Mouse (Mus musculus) intestine, embryonic 14.5 days (tissue): ENCODE results near the gene Plpp6. TPM values are rescaled to one million over a fixed set of nuclear protein-coding genes. Genes with fewer than 3 reads are reported as not detected.
A peak's percentile ranks its signal among the peaks of the same experiment; 100 is the strongest.

Experiments
- ATAC-seq: fragments of 200-750 bp; cut with Nextera tagmentation; replicated peaks from 2 replicates; pipeline ENCODE4 v1.8.0; 2017; ENCODE audit warnings: low read depth, moderate number of reproducible peaks, moderate TSS enrichment, moderate library complexity; ENCODE audit not compliant: low FRiP score, low TSS enrichment
- DNase-seq: peaks from one replicate; pipeline ENCODE4 v3.0.0-alpha.2; 2018; ENCODE audit warnings: low spot score
- H3K27ac ChIP-seq: fragments of 300-500 bp; sonication (generic); 2 replicates; pipeline ENCODE4 v1.5.1; 2014; ENCODE audit warnings: low read depth, mild to moderate bottlenecking, control low read depth
- H3K27me3 ChIP-seq: fragments of 300-500 bp; sonication (generic); replicated peaks from 2 replicates; pipeline ENCODE4 v1.6.1; 2014; ENCODE audit warnings: low read length, control low read depth; ENCODE audit not compliant: control insufficient read depth, insufficient read depth
- H3K36me3 ChIP-seq: fragments of 300-500 bp; sonication (generic); 2 replicates; pipeline ENCODE4 v1.6.1; 2014; ENCODE audit warnings: low read length, control low read depth; ENCODE audit not compliant: control insufficient read depth, insufficient read depth
- H3K4me1 ChIP-seq: fragments of 300-500 bp; sonication (generic); replicated peaks from 2 replicates; pipeline ENCODE4 v1.6.1; 2014; ENCODE audit warnings: low read length, control low read depth, mixed read lengths; ENCODE audit not compliant: control insufficient read depth, insufficient read depth
- H3K4me2 ChIP-seq: fragments of 300-500 bp; sonication (generic); 2 replicates; pipeline ENCODE4 v1.6.1; 2014; ENCODE audit warnings: low read length
- H3K4me3 ChIP-seq: fragments of 300-500 bp; sonication (generic); 2 replicates; pipeline ENCODE4 v1.5.1; 2014; ENCODE audit warnings: low read depth, low read length, control low read depth, mixed read lengths
- H3K9ac ChIP-seq: fragments of 300-500 bp; sonication (generic); 2 replicates; pipeline ENCODE4 v1.6.1; 2014; ENCODE audit warnings: mild to moderate bottlenecking, low read length
- H3K9me3 ChIP-seq: fragments of 300-500 bp; sonication (generic); 2 replicates; pipeline ENCODE4 v1.6.1; 2016; ENCODE audit warnings: low read length, control low read depth; ENCODE audit not compliant: control insufficient read depth
- WGBS: fragments of 180-500 bp; shearing (Covaris S2); extraction: QIAGEN DNeasy Blood & Tissue Kit; methylation state at CpG from one replicate; pipeline ENCODE4 v1.1.7; 2014; 5-methylcytosine and 5-hydroxymethylcytosine counted together
- polyA plus RNA-seq: library from polyadenylated mRNA; unstranded; fragments of >200 nt; fragmentation: Nextera tagmentation; extraction: Ambion mirVana; gene quantifications from 2 replicates; pipeline ENCODE4 v1.2.1, GENCODE M21; 2014

The Plpp6 gene
- polyA plus RNA-seq = 10.1 and 13.5 TPM in 2 replicates

DNA sequence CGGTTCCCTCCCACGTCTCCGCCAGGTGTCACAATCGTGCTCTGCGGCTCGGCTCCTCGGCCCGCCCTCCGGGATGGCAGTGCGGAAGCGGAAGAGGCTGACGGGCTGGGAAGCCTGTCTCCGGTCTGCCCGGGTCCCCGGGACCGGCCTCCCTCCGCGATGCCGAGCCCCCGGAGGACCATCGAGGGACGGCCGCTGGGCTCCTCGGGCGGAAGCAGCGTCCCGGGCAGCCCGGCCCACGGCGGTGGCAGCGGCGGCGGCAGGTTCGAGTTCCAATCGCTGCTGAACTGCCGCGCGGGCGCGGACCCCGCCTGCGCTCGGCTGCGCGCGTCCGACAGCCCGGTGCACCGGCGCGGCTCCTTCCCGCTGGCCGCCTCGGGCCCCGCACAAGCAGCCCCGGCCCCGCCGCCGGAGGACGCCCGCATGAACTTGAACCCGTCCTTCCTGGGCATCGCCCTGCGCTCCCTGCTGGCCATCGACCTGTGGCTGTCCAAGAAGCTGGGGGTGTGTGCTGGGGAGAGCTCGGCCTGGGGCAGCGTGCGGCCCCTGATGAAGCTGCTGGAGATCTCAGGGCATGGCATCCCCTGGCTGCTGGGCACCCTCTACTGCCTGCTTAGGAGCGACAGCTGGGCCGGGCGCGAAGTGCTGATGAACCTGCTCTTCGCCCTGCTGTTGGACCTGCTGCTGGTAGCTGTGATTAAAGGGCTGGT, at the start of gene Plpp6:
Gene Plpp6 (plus strand): TSS at position 112 of the 710 bp plus-strand sequence.
- H3K36me3 ChIP-seq = no peaks in the 10 kb centered on the region
- H3K4me2 ChIP-seq = peak within 1 kb of the TSS; percentile 83
- H3K4me1 ChIP-seq = peaks cover 6% of the 10 kb centered on the region; the same call in 1 of the 2 replicates
- peak within 1 kb of the TSS; percentile 69 for H3K9ac ChIP-seq
- no peaks in the 10 kb centered on the region for H3K9me3 ChIP-seq
- ATAC-seq (peak; percentile 82), DNase-seq (peak; percentile 89)
- no peak within 1 kb of the TSS for H3K27ac ChIP-seq
- under 1% methylated on average over 68 of the region's 73 CpGs for WGBS
- peak within 1 kb of the TSS; percentile 70 for H3K4me3 ChIP-seq
- no peaks in the 10 kb centered on the region for H3K27me3 ChIP-seq

DNA sequence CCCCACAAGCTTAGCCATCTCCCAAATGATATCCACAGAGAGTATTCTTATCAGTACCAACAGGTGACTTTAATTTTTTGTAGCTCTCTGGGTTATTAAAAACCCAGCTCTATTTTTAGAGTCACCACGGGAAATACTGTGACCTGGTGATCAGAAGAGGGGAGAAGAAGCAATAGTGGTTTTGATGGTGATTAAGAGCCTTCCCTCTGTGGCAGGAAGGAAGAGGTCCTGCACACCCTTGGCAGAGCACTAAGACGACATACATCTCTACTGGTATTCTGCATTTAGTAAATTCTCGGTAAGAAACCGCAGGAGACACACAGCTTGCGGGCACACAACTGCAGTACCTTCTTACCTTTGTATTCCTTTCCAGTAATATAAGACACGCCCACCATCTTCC, 49.2 kb upstream of the Plpp6 start:
- Histone ChIP-seq H3K9ac (no peak overlapping the region), H3K27me3 (no peaks in the 10 kb centered on the region), H3K36me3 (no peaks in the 10 kb centered on the region), H3K4me2 (no peak overlapping the region), H3K27ac (no peak overlapping the region), H3K9me3 (no peaks in the 10 kb centered on the region), H3K4me3 (no peak overlapping the region), H3K4me1 (no peaks in the 10 kb centered on the region)
- 74% methylated on average over 6 of the region's 6 CpGs for WGBS
- DNase-seq = no peak
- ATAC-seq = no peak

DNA sequence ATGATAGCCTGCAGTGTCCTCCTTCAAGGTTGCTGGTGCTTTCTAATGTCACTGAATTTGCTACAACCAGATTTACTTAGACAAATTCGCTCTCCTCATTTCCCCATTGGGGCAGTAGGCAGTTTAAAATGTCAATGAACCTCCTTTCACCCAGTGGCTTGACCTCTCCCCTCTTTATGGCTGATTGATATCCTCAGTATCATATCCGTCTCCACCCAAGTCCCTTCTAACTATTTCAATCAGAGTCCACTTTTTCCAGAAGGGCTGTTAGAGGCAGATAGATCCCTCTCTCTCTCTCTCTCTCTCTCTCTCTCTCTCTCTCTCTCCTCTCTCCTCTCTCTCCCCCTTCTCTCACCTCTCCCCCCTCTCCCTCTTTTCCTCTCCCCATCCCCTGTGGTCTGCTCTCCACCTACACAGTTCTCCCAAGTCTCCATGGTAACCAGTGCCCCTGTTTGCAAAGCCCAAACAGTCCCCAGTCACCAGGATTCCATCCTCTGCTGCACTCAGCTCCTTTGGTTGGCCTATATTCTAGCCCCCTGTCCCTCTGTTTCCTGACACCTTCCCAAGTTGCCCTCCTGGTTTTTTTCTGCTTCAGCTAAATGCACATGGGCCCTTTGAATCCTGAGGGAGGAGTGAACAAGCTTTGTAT, 48.0 kb upstream of the Plpp6 start:
- DNase-seq (no peak), ATAC-seq (no peak)
- no peaks in the 10 kb centered on the region for H3K27me3 ChIP-seq
- H3K4me3 ChIP-seq = no peak overlapping the region
- no peaks in the 10 kb centered on the region for H3K4me1 ChIP-seq
- H3K4me2 ChIP-seq = no peak overlapping the region
- H3K27ac ChIP-seq = no peak overlapping the region
- no peak overlapping the region for H3K9ac ChIP-seq
- H3K9me3 ChIP-seq = no peaks in the 10 kb centered on the region
- no peaks in the 10 kb centered on the region for H3K36me3 ChIP-seq
- 62% methylated on average over 2 of the region's 2 CpGs for WGBS

DNA sequence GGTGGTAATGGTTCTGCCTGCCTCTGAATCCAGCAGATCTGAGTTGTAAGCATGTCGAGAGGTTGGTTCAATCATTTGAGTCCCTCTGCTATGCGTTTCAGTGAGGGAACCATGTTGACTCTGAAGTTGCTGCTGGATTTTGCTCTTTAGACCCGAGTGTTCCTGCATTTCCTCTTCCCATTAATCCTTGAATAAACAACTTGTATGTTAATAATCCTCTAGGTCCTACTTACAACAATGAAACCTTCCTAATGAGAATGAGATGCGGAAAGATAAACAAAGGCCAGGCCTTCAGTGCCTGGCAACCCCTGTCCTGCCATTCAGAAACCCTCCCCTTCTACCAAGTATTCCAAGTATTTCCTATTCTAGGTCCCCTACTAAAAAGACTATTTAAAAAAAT, 47.3 kb upstream of the Plpp6 start:
- H3K4me1 ChIP-seq = no peaks in the 10 kb centered on the region
- no peak overlapping the region for H3K27ac ChIP-seq
- H3K9me3 ChIP-seq = no peaks in the 10 kb centered on the region
- no peaks in the 10 kb centered on the region for H3K36me3 ChIP-seq
- WGBS = 24% methylated on average over 4 of the region's 4 CpGs
- no peak overlapping the region for H3K4me3 ChIP-seq
- no peak overlapping the region for H3K9ac ChIP-seq
- no peak overlapping the region for H3K4me2 ChIP-seq
- no peak for ATAC-seq
- H3K27me3 ChIP-seq = no peaks in the 10 kb centered on the region
- DNase-seq = no peak

DNA sequence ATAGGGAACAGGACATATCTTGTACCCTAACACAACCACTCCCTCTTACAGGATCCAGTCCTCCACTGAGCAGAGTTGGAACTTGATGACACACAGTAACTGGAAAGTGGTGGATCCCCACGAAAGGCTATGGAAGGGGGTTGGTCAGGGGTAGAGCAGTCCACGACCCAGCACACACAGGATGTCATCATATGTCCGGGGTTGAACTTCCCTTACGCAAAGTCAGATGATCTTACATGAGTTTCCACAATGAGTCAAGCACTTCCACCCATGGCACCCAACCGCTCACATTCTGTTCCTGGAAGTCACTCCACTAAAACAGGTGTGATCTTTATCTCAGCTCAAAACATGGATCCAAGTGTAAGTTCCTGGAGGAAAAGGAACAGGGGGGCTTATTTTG, 45.9 kb upstream of the Plpp6 start:
- no peak overlapping the region for H3K4me3 ChIP-seq
- H3K9me3 ChIP-seq = no peaks in the 10 kb centered on the region
- H3K27me3 ChIP-seq = no peaks in the 10 kb centered on the region
- H3K27ac ChIP-seq = no peak overlapping the region
- WGBS = 88% methylated on average over 5 of the region's 5 CpGs
- no peak for ATAC-seq
- H3K9ac ChIP-seq = no peak overlapping the region
- H3K4me1 ChIP-seq = no peaks in the 10 kb centered on the region
- no peak overlapping the region for H3K4me2 ChIP-seq
- DNase-seq = no peak
- H3K36me3 ChIP-seq = no peaks in the 10 kb centered on the region

DNA sequence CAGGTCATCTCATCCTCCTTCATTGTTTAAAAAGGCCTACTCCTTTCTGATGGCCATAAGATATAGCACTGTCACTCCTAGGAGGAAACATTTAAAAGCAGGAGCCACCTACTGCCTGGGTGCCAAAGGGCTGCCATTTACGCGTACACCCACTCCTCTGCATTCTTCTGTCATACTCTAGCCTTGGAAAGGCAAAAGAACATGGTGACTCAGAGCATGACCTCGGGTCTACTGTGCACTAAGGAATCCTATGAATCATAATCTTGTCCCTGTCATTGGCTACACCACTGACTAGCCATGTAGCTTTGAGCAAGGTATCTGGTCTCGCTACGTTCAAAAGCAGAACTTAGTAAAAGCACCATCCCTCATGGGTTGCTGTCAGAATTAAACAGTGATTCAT, 37.4 kb upstream of the Plpp6 start:
- H3K9me3 ChIP-seq = no peaks in the 10 kb centered on the region
- no peak for DNase-seq
- H3K4me3 ChIP-seq = no peak overlapping the region
- WGBS = 87% methylated on average over 5 of the region's 5 CpGs
- H3K36me3 ChIP-seq = no peaks in the 10 kb centered on the region
- H3K27me3 ChIP-seq = no peaks in the 10 kb centered on the region
- no peak for ATAC-seq
- no peak overlapping the region for H3K27ac ChIP-seq
- H3K4me1 ChIP-seq = no peaks in the 10 kb centered on the region
- H3K4me2 ChIP-seq = no peak overlapping the region
- no peak overlapping the region for H3K9ac ChIP-seq

DNA sequence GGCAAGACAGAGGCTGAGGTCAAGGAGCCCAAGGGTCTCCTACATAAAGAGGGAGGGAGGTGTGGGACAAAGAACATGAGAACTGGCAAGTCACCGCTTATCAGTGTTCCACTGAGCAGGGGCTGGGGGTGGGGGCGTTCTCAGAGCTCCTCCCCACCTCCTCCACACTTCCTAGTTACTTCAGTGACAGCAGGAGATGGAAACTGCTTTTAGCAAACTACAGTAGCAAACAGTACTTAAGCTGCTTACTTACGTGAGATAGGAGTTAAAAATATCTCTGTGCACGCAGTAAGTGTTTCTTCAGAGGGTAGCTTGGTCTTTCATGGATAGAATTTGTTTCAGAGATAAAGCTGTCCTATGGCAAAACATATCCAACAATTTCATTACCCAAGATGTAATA, 36.4 kb upstream of the Plpp6 start:
- DNase-seq = no peak
- Histone ChIP-seq H3K27me3 (no peaks in the 10 kb centered on the region), H3K9ac (no peak overlapping the region), H3K4me1 (no peaks in the 10 kb centered on the region), H3K27ac (no peak overlapping the region), H3K36me3 (no peaks in the 10 kb centered on the region), H3K4me2 (no peak overlapping the region), H3K4me3 (no peak overlapping the region), H3K9me3 (no peaks in the 10 kb centered on the region)
- WGBS = 60% methylated on average over 4 of the region's 4 CpGs
- ATAC-seq = no peak

DNA sequence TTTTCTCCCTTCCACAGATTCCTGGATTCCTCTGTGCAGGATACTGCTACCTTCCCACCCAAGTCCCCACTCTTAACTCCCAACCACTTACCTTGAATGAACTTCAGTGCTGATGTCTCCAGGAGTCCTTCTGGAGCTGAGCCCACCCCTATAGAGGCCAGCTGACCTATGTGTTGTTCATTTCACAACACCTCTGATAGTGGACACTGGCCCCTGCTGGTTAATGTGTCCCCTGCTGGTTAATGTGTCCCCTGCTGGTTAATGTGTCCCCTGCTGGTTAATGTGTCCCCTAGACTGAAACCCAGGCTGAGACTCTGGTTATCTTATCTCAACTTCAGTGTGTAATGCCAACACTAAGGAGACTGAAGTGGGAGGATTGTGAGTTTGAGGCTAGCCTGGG, 34.7 kb upstream of the Plpp6 start:
- H3K4me2 ChIP-seq = no peak overlapping the region
- H3K27me3 ChIP-seq = no peaks in the 10 kb centered on the region
- DNase-seq (no peak), ATAC-seq (no peak)
- H3K4me1 ChIP-seq = no peaks in the 10 kb centered on the region
- H3K27ac ChIP-seq = no peak overlapping the region
- H3K9me3 ChIP-seq = no peaks in the 10 kb centered on the region
- H3K4me3 ChIP-seq = no peak overlapping the region
- no peaks in the 10 kb centered on the region for H3K36me3 ChIP-seq
- H3K9ac ChIP-seq = no peak overlapping the region

DNA sequence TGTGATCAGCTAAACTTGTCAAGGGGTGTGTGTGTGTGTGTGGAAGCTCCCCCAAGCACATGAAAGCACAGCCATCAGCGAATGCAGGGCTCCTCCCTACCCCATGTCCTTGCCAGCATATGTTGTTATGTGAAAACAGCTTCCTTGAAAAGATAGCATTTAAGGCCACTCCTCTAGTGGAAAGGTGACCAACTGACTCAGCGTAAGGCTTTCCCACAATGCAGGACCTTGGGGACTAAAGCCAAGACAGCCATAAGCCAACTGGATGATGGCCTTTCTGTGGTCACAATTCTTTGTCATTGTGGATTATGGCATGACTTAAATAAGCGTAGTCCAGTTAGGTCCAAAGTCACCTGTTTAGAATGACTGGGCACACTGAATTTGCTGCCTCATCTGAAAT, 28.9 kb upstream of the Plpp6 start:
- DNase-seq (no peak), ATAC-seq (no peak)
- H3K9me3 ChIP-seq = no peaks in the 10 kb centered on the region
- no peak overlapping the region for H3K9ac ChIP-seq
- H3K27me3 ChIP-seq = no peaks in the 10 kb centered on the region
- H3K4me1 ChIP-seq = no peaks in the 10 kb centered on the region
- no peak overlapping the region for H3K4me2 ChIP-seq
- H3K36me3 ChIP-seq = no peaks in the 10 kb centered on the region
- 89% methylated on average over 3 of the region's 3 CpGs for WGBS
- no peak overlapping the region for H3K27ac ChIP-seq
- H3K4me3 ChIP-seq = no peak overlapping the region
